In genomic region chr10:61370273-61370979, GRCm38 (mm10) we compare ENCODE assay signal across 9 mouse cellular contexts. TPM values are rescaled to one million over a fixed set of nuclear protein-coding genes. Genes with fewer than 3 reads are reported as not detected.
DNase-seq lines count a peak whose midpoint lies in the region; ATAC-seq lines count a peak whose summit lies in the region.
"Had no signal": no experiment of that assay in that cellular context is flagged by ENCODE, and none has a peak within 500 bp of the region (broad histone marks: within the 10 kb centered on the region; RNA-seq: fewer than 3 reads in every experiment).

No protein-coding gene starts in this region.

- peak; percentile 73 for DNase-seq in adrenal gland, postnatal 14 days
- peak; percentile 59 for DNase-seq in embryo, embryonic 10.5 days (ENCODE audit: low spot score)
- DNase-seq in heart, postnatal 36 days, result peak; percentile 58 to 70
- peak; percentile 65 for DNase-seq in testis, postnatal 10 days (ENCODE audit: low spot score)
- DNase-seq in thymus, postnatal 4 days, result no peak
- DNase-seq in cerebellum, postnatal 36 days, result no peak
- DNase-seq in urinary bladder, postnatal 14 days (ENCODE audit: low spot score), result no peak

- H3K9me3 ChIP-seq in limb, embryonic 12.5 days, result no peaks in the 10 kb centered on the region
- H3K9me3 ChIP-seq: megakaryocyte, embryonic 14.5 days had no signal

- WGBS in limb, embryonic 12.5 days, result 23% methylated on average over 18 of the region's 18 CpGs

- peak overlapping the region; percentile 15 for H3K4me2 ChIP-seq in limb, embryonic 12.5 days

- H3K27me3 ChIP-seq in limb, embryonic 12.5 days, result no peaks in the 10 kb centered on the region

- H3K4me3 ChIP-seq in limb, embryonic 12.5 days (replicated peaks), result no peak overlapping the region
- H3K4me3 ChIP-seq: megakaryocyte, embryonic 14.5 days had no signal

- no peaks in the 10 kb centered on the region for H3K36me3 ChIP-seq in limb, embryonic 12.5 days

- peak overlapping the region; percentile 82 for H3K27ac ChIP-seq in limb, embryonic 12.5 days

- H3K9ac ChIP-seq in limb, embryonic 12.5 days (replicated peaks), result no peak overlapping the region

- ATAC-seq in limb, embryonic 12.5 days (ENCODE audit: insufficient number of reproducible peaks, insufficient read depth, low FRiP score, low TSS enrichment, low read depth), result 0 out of 2 replicates have a peak, but pooled peaks have one; percentile 15

- H3K4me1 ChIP-seq in limb, embryonic 12.5 days (replicated peaks), result peaks cover 44% of the 10 kb centered on the region

- intact Hi-C loops in heart, postnatal 36 days (cut with DNase I), result no loop called here

RNA-seq across cellular contexts. Expression of gene Pald1, which starts 12.9 kb away (rescaled TPM):
- 41.8 and 44.5 TPM in 2 replicates for total RNA-seq in adrenal gland, postnatal 14 days (2021)
- total RNA-seq in heart, postnatal 36 days (2021), result 10 to 100 TPM; 19.9 to 21.6 TPM
- polyA plus RNA-seq in limb, embryonic 12.5 days (2016; fragmentation: Nextera tagmentation; extraction: Ambion mirVana), result 25.3 and 25.8 TPM in 2 replicates

RNA-seq across cellular contexts. Expression of gene Nodal, which starts 47.3 kb away (rescaled TPM):
- total RNA-seq in adrenal gland, postnatal 14 days (2021), result not detected in 2 replicates
- under 1 TPM in 1 of 2 experiments, not detected in 1; 0.11 TPM for total RNA-seq in heart, postnatal 36 days (2021)
- 0.26 TPM in 1 of 2 replicates, not detected in the other for polyA plus RNA-seq in limb, embryonic 12.5 days (2016; fragmentation: Nextera tagmentation; extraction: Ambion mirVana)

Comparison
In these comparisons a context has a peak if more than half of its experiments do, and no peak if none do; other contexts are left out.
1. DNase-seq: peak in adrenal gland, postnatal 14 days (single experiment), embryo, embryonic 10.5 days (single experiment), heart, postnatal 36 days (2 of 2) and testis, postnatal 10 days (single experiment); none in thymus, postnatal 4 days (single experiment), cerebellum, postnatal 36 days (0 of 2) and urinary bladder, postnatal 14 days (single experiment).